Mouse (Mus musculus): ENCODE data around the gene Cox10.

- TF ChIP-seq TCF12 (IDR thresholded peaks at IDR 0.05; ENCODE audit: low read depth, low read length) (no peak), POLR2A (IDR thresholded peaks at IDR 0.05; ENCODE audit: control insufficient read depth in 1 of 2, insufficient read depth in 1 of 2, low read depth in 1 of 2, low read length in 2 of 2, poor library complexity in 1 of 2) (no peak), CTCF (IDR thresholded peaks at IDR 0.05 in 2 of 3, conservative IDR thresholded peaks at IDR 0.05 in 1 of 3; ENCODE audit: control insufficient read depth in 1 of 3, insufficient read depth in 1 of 3, low read depth in 2 of 3, low read length in 3 of 3, poor library complexity in 1 of 3, severe bottlenecking in 1 of 3) (no peak), ELF1 (IDR thresholded peaks at IDR 0.05; ENCODE audit: low read depth, low read length) (no peak), NRF1 (IDR thresholded peaks at IDR 0.05; ENCODE audit: insufficient read depth, low read depth, low read length, poor library complexity, severe bottlenecking) (no peak), RCOR1 (IDR thresholded peaks at IDR 0.05; ENCODE audit: low read depth, low read length) (no peak), JUND (IDR thresholded peaks at IDR 0.05; ENCODE audit: low read depth, low read length) (no peak), TBP (IDR thresholded peaks at IDR 0.05; ENCODE audit: low read depth, low read length) (no peak), ETS1 (IDR thresholded peaks at IDR 0.05; ENCODE audit: low read depth, low read length) (no peak)
Observed at GRCm38 (mm10) chr11:63925161-63925582, 154.1 kb downstream of the Cox10 start.
